15 mouse cellular contexts compared by ENCODE assay signal in the genomic region with DNA sequence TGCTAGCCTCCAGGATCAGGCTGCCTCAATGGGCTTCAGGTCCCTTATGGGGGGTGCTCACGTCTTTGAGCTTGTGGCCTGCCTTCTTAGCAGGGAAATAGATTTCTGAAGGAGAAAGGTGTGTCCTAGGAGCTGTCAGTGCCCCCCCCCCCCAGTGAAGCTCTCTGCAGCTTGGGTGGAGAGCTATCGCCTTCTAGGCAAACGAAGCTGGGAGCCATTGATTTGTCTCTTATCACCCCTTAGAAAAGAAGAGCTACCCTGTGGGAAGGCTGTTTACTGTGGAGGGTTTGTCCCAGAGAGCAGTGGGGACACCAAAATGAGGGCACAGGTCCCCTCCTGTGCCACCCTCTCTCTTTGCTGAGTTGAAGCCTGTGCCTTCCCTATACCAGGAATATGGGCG. TPM values are rescaled to one million over a fixed set of nuclear protein-coding genes. Genes with fewer than 3 reads are reported as not detected.
DNase-seq lines count a peak whose midpoint lies in the region; ATAC-seq and TF ChIP-seq lines count a peak whose summit lies in the region.
"Had no signal": no experiment of that assay in that cellular context is flagged by ENCODE, and none has a peak within 500 bp of the region (broad histone marks: within the 10 kb centered on the region; RNA-seq: fewer than 3 reads in every experiment).

No protein-coding gene starts in this region.

- DNase-seq in cerebellum, adult 11-12 months = peak; percentile 28
- DNase-seq in cerebellum, postnatal 25 days = no peak
- DNase-seq in hindbrain, embryonic 10.5 days (ENCODE audit: low spot score) = no peak
- DNase-seq in hindbrain, postnatal 0 days (ENCODE audit: low spot score) = no peak
- DNase-seq in liver, postnatal 0 days = no peak
- no peak for DNase-seq in embryo, embryonic 9.5 days (ENCODE audit: extremely low spot score)
- DNase-seq in right cerebral cortex, postnatal 36 days (ENCODE audit: low spot score in 2 of 2) = no peak
- DNase-seq: adrenal gland, adult 2 months; cerebellum, postnatal 36 days; heart, adult 2 months; lung, postnatal 36 days; thymus, postnatal 4 days had no signal

- no peak overlapping the region for H3K4me3 ChIP-seq in hindbrain, embryonic 10.5 days
- H3K4me3 ChIP-seq in hindbrain, postnatal 0 days (ENCODE audit: low read length) = no peak overlapping the region
- H3K4me3 ChIP-seq in liver, postnatal 0 days (ENCODE audit: low read depth, low read length) = no peak overlapping the region
- no peak overlapping the region for H3K4me3 ChIP-seq in small intestine, adult 2 months (ENCODE audit: low read depth, low read length)
- H3K4me3 ChIP-seq: heart, adult 2 months; limb, embryonic 15.5 days; myocyte had no signal

- no peaks in the 10 kb centered on the region for H3K36me3 ChIP-seq in hindbrain, embryonic 10.5 days
- no peaks in the 10 kb centered on the region for H3K36me3 ChIP-seq in hindbrain, postnatal 0 days (ENCODE audit: insufficient read depth, low read length)
- no peaks in the 10 kb centered on the region for H3K36me3 ChIP-seq in liver, postnatal 0 days (replicated peaks; ENCODE audit: insufficient read depth, low read length)
- H3K36me3 ChIP-seq in small intestine, adult 2 months (ENCODE audit: control insufficient read depth, insufficient read depth, low read length) = no peaks in the 10 kb centered on the region
- H3K36me3 ChIP-seq: limb, embryonic 15.5 days had no signal

- TF ChIP-seq EP300 in liver, postnatal 0 days (IDR thresholded peaks at IDR 0.05; ENCODE audit: low read depth) = no peak

- no peak overlapping the region for H3K9ac ChIP-seq in hindbrain, postnatal 0 days (replicated peaks; ENCODE audit: low read length)
- H3K9ac ChIP-seq in liver, postnatal 0 days (replicated peaks) = peak overlapping the region; percentile 13; the same call in 1 of the 2 replicates
- H3K9ac ChIP-seq: limb, embryonic 15.5 days had no signal

- no peak for TF ChIP-seq CTCF in hindbrain, postnatal 0 days (IDR thresholded peaks at IDR 0.05; ENCODE audit: low read depth)
- no peak for TF ChIP-seq CTCF in liver, postnatal 0 days (IDR thresholded peaks at IDR 0.05; ENCODE audit: low read depth)
- TF ChIP-seq CTCF in small intestine, adult 2 months (IDR thresholded peaks at IDR 0.05; ENCODE audit: extremely low read depth, insufficient read length, insufficient replicate concordance, low read depth, low read length) = no peak

- H3K27me3 ChIP-seq in hindbrain, embryonic 10.5 days (ENCODE audit: insufficient read depth, poor library complexity, severe bottlenecking) = peaks cover 41% of the 10 kb centered on the region
- no peaks in the 10 kb centered on the region for H3K27me3 ChIP-seq in hindbrain, postnatal 0 days (ENCODE audit: insufficient read depth, low read length)
- H3K27me3 ChIP-seq in liver, postnatal 0 days (ENCODE audit: insufficient read depth, low read length) = no peaks in the 10 kb centered on the region
- H3K27me3 ChIP-seq in small intestine, adult 2 months (ENCODE audit: control insufficient read depth, insufficient read depth, low read length) = no peaks in the 10 kb centered on the region
- H3K27me3 ChIP-seq: limb, embryonic 15.5 days had no signal

- H3K9me3 ChIP-seq in hindbrain, embryonic 10.5 days = no peaks in the 10 kb centered on the region
- H3K9me3 ChIP-seq in hindbrain, postnatal 0 days (ENCODE audit: low read length) = no peaks in the 10 kb centered on the region
- H3K9me3 ChIP-seq in liver, postnatal 0 days (ENCODE audit: low read length) = no peaks in the 10 kb centered on the region
- H3K9me3 ChIP-seq: limb, embryonic 15.5 days had no signal

- H3K4me2 ChIP-seq in hindbrain, postnatal 0 days (ENCODE audit: low read depth, low read length) = no peak overlapping the region
- H3K4me2 ChIP-seq in liver, postnatal 0 days (ENCODE audit: low read depth, low read length) = peak overlapping the region; percentile 20; the same call in 1 of the 2 replicates
- H3K4me2 ChIP-seq: limb, embryonic 15.5 days had no signal

- no peak for TF ChIP-seq POLR2A in small intestine, adult 2 months (IDR thresholded peaks at IDR 0.05; ENCODE audit: low read depth, low read length)

- no peak for ATAC-seq in hindbrain, postnatal 0 days
- no peak for ATAC-seq in liver, postnatal 0 days

- peaks cover 60% of the 10 kb centered on the region for H3K4me1 ChIP-seq in hindbrain, embryonic 10.5 days (replicated peaks)
- peaks cover 16% of the 10 kb centered on the region for H3K4me1 ChIP-seq in hindbrain, postnatal 0 days (ENCODE audit: insufficient read depth, low read length)
- H3K4me1 ChIP-seq in liver, postnatal 0 days (ENCODE audit: insufficient read depth) = peaks cover 34% of the 10 kb centered on the region
- H3K4me1 ChIP-seq in small intestine, adult 2 months (ENCODE audit: control insufficient read depth, insufficient read depth, insufficient read length, low read length) = peaks cover 36% of the 10 kb centered on the region

- H3K27ac ChIP-seq in hindbrain, embryonic 10.5 days = peak overlapping the region; percentile 50
- H3K27ac ChIP-seq in hindbrain, postnatal 0 days = no peak overlapping the region
- H3K27ac ChIP-seq in liver, postnatal 0 days (ENCODE audit: low read depth) = no peak overlapping the region
- 0 out of 2 replicates have a peak overlapping the region, but pooled peaks have one; percentile 12 for H3K27ac ChIP-seq in small intestine, adult 2 months (ENCODE audit: insufficient read depth, low read depth, low read length)
- H3K27ac ChIP-seq: heart, adult 2 months; limb, embryonic 15.5 days had no signal

- WGBS in hindbrain, embryonic 10.5 days = 59% methylated on average over 4 of the region's 4 CpGs
- WGBS in hindbrain, postnatal 0 days = 72% methylated on average over 4 of the region's 4 CpGs
- WGBS in liver, postnatal 0 days (ENCODE audit: insufficient replicate concordance) = 51% methylated on average over 4 of the region's 4 CpGs
- 63% methylated on average over 4 of the region's 4 CpGs for WGBS in small intestine, adult 2 months

RNA-seq across cellular contexts. Expression of a gene that starts 16.5 kb away (rescaled TPM):
- polyA plus RNA-seq in hindbrain, embryonic 10.5 days (2016; fragmentation: Nextera tagmentation; extraction: Ambion mirVana) = 2.5 and 2.8 TPM in 2 replicates
- 13.0 and 13.4 TPM in 2 replicates for total RNA-seq in hindbrain, postnatal 0 days (2014; rRNA removed)
- polyA plus RNA-seq in hindbrain, postnatal 0 days (2015; fragmentation: Nextera tagmentation; extraction: Ambion mirVana) = 9.9 and 10.7 TPM in 2 replicates
- 1.5 and 2.0 TPM in 2 replicates for polyA plus RNA-seq in liver, postnatal 0 days (2015; fragmentation: Nextera tagmentation; extraction: Ambion mirVana)
- 8.6 and 11.8 TPM in 2 replicates for polyA plus RNA-seq in small intestine, adult 2 months (2012; rRNA removed)

RNA-seq across cellular contexts. Expression of a gene that starts 19.1 kb away (rescaled TPM):
- 23.2 and 24.2 TPM in 2 replicates for polyA plus RNA-seq in hindbrain, embryonic 10.5 days (2016; fragmentation: Nextera tagmentation; extraction: Ambion mirVana)
- 31.3 and 39.2 TPM in 2 replicates for total RNA-seq in hindbrain, postnatal 0 days (2014; rRNA removed)
- polyA plus RNA-seq in hindbrain, postnatal 0 days (2015; fragmentation: Nextera tagmentation; extraction: Ambion mirVana) = 13.5 and 13.6 TPM in 2 replicates
- polyA plus RNA-seq in liver, postnatal 0 days (2015; fragmentation: Nextera tagmentation; extraction: Ambion mirVana) = 10.9 and 13.0 TPM in 2 replicates
- polyA plus RNA-seq in small intestine, adult 2 months (2012; rRNA removed) = 9.9 and 13.7 TPM in 2 replicates

RNA-seq across cellular contexts. Expression of a gene that starts 31.5 kb away (rescaled TPM):
- 27.6 and 33.1 TPM in 2 replicates for polyA plus RNA-seq in hindbrain, embryonic 10.5 days (2016; fragmentation: Nextera tagmentation; extraction: Ambion mirVana)
- total RNA-seq in hindbrain, postnatal 0 days (2014; rRNA removed) = 11.0 and 17.6 TPM in 2 replicates
- 11.7 and 15.7 TPM in 2 replicates for polyA plus RNA-seq in hindbrain, postnatal 0 days (2015; fragmentation: Nextera tagmentation; extraction: Ambion mirVana)
- polyA plus RNA-seq in liver, postnatal 0 days (2015; fragmentation: Nextera tagmentation; extraction: Ambion mirVana) = 12.4 and 13.6 TPM in 2 replicates
- 12.8 and 14.2 TPM in 2 replicates for polyA plus RNA-seq in small intestine, adult 2 months (2012; rRNA removed)

RNA-seq across cellular contexts. Expression of a gene that starts 40.8 kb away (rescaled TPM):
- 0.15 and 0.52 TPM in 2 replicates for polyA plus RNA-seq in hindbrain, embryonic 10.5 days (2016; fragmentation: Nextera tagmentation; extraction: Ambion mirVana)
- total RNA-seq in hindbrain, postnatal 0 days (2014; rRNA removed) = 8.5 and 12.9 TPM in 2 replicates
- 1.7 TPM in 2 replicates for polyA plus RNA-seq in hindbrain, postnatal 0 days (2015; fragmentation: Nextera tagmentation; extraction: Ambion mirVana)
- 1.1 and 1.5 TPM in 2 replicates for polyA plus RNA-seq in liver, postnatal 0 days (2015; fragmentation: Nextera tagmentation; extraction: Ambion mirVana)
- polyA plus RNA-seq in small intestine, adult 2 months (2012; rRNA removed) = 22.9 and 29.6 TPM in 2 replicates

Comparison
In these comparisons a context has a peak if more than half of its experiments do, and no peak if none do; other contexts are left out.
1. H3K27ac ChIP-seq: peak in hindbrain, embryonic 10.5 days (single experiment) and small intestine, adult 2 months (single experiment); none in hindbrain, postnatal 0 days (single experiment) and liver, postnatal 0 days (single experiment).